Mouse (Mus musculus) frontal cortex, postnatal 36 days (tissue): ENCODE measurements at regions not wholly inside any gene's neighbourhood (a gene's known extent, or its start where the extent isn't known, plus 50 kb on each side); places are given as distances from the start of the nearest gene placed in this dataset.

ENCODE experiments used
- DNase-seq, 2 experiments: peaks; one replicate each; pipeline ENCODE4 v3.0.0; 2022; ENCODE audit warnings: low spot score in 2 of 2

- no peak for DNase-seq
Measured at GRCm38 (mm10) chr8:114052426-114052825, 80.9 kb upstream of the Nudt7 start.

GRCm38 (mm10) chr8:114063566-114063965, 69.8 kb upstream of the Nudt7 start:
- DNase-seq, result no peak

GRCm38 (mm10) chr8:114072330-114072729, 61.0 kb upstream of the Nudt7 start:
- no peak for DNase-seq

- DNase-seq, result no peak
Measured at GRCm38 (mm10) chr8:114074122-114074521, 59.2 kb upstream of the Nudt7 start.

- DNase-seq, result peak; percentile 15 to 66
Measured at GRCm38 (mm10) chr8:114076701-114077100, 56.7 kb upstream of the Nudt7 start.

GRCm38 (mm10) chr8:114081049-114081756, 52.2 kb upstream of the Nudt7 start:
- peak; percentile 46 to 63 for DNase-seq

- DNase-seq, result no peak
Measured at GRCm38 (mm10) chr8:114081757-114082059, 51.6 kb upstream of the Nudt7 start.
